Mouse (Mus musculus) frontal cortex, postnatal 14 days (tissue): Measurements from ENCODE around the gene Eif4e1b.

ENCODE experiments used
- DNase-seq, 2 experiments: peaks; one replicate each; pipeline ENCODE4 v3.0.0; 2022; ENCODE audit warnings: low spot score in 2 of 2

Eif4e1b gene

DNA sequence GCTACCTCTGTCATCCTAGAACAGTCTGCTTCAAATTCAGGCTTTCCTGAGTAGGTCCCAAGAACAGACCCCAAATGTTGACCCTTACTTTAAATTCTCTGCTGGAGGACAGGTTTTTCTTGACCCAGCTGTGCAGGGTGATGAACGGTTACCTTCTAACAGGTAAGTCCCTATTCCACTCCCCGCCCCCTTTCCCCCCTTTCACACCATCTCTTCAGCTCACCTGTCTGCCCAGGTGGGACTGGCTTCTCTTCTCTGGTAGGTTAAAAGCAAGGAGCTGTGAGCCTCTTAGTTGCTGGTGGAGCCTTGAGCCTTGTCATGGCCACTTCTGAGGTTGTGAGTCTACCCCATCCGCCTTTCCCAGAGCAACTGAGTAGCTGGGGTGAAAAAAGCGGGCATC lies at the start of gene Eif4e1b:
Eif4e1b (plus strand) TSS at position 301 of the 400 bp plus-strand sequence.
- no peak for DNase-seq

DNA sequence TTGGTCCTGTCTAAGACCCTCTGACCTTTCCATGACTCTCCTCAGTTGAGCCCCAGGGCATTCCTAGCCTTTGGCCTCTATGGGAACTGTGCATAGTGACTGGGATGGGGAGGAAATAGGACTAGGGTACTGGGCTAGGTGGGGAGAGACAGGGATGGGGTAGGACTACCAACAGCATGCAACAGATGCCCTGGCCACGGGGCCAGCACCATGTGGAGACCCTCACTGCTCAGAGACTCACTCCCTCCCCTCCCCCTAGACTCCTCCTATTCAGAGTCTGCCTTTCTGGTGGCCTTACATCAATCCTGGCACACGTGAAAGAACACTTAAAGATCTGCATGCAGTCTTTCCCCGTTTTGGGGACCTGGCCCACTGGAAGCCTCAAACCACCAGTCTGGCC lies 46.9 kb upstream of the Eif4e1b start:
- no peak for DNase-seq

DNA sequence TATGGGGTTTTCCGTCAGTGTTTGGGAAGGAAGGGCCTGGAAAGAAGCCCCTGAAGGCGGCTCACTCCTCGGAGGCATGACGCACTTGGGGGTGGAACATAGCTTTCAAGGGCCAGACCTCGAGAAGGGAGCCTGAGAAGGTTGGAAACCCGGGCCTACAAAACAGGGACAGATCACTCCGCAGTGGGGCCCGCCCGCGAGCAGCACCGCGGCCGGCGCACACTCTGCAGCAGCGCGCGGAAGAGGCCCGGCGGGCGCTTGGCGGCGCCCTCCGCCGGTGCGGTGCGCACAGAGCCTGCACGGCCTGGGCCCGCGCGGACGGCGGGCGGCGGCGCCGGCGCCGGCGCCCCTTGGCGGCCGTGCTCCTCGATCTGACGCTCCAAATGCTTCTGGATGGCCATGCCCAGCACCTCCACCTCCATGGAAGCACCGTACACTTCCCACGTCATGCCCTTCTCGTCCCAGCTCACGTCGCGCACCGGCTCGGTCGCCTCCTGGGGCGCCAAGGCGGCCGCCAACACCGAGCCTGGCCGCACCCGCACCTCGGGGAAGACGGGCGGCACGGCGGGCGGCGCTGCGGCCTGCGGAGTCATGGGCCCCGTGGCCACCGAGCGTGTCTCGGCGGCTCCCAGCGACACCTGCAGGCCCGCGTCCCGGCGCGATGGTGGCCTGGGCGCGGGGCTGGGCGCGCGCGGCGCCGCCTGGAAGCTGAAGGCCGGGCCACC lies 46.1 kb upstream of the Eif4e1b start:
- DNase-seq = no peak

DNA sequence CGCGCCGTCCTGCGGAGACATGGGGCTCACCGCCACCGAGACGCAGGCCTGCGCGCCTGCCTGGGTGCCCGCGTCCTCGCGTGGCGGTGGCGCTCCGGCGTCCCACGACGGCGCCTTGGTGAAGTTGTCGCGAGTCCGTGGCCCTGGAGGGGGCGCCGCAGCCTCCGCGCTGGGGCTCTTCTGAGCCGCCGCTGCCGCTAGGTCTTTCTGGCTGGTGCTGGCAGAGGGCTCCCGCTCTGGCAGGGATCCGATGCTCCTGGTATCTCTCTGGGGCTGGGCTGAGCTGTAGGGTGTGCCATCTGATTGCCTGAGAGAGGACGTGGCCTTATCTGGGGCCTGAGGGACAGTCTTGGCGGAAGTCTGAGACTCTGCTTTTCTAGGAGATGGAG lies 45.6 kb upstream of the Eif4e1b start:
- no peak for DNase-seq

DNA sequence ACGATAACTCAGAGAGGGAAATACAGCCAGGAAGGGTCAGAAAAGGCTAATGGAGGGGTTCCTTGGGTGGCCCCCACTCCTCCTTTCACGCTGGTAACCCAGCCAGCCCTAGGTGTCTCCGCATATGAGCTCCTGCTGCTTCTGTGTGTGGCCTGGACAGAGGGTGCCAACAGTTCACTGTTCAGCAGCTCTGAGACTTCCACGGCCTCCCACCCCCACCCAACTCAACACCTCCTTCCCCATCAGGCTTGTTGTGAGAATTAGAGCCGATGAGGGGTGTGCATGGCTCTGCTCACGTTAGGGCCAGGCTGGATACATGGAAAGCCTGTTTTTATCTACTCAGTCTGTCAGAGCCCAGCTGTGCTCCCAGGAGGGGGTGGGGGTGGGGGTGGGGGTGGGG lies 37.7 kb upstream of the Eif4e1b start:
- DNase-seq = no peak

DNA sequence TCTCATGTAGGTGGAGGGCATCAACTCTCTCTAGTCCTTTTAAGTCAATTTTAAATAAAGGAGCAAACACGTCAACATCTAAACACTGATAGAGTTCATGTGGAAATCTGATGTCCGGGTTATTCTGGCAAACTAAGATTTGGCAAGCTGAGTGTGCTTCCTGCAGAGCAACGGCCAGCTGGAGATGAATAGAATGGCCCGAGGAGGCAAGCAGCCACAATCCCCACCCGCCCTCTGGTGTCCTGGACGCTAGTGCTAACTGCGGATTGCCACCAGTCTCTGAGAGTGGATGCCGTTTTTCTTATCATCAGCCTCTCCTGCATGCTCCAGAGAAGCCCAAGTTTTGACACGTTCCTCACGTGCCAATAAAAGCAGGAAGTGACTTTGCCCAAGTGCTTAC lies 36.9 kb upstream of the Eif4e1b start:
- no peak for DNase-seq

DNA sequence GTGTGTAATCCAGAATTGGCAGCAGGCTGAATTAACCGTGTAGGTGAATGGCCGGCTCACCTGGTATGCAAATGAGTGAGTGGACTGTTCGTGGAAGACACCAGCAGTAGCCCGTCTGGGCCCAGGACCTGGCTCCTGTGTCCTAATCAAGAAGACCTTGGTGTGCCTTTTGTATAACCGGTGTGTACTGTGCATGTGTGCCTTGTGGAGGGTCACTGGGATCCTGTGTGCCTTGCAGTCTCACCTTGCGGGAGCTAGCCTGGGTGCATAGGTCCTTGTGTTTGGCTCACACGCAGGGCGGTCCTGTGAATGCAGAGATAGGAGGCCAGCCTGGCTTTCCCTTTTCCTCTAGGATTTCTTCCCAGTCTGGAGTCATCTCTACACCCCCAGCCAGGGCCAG lies 35.6 kb upstream of the Eif4e1b start:
- DNase-seq = no peak

DNA sequence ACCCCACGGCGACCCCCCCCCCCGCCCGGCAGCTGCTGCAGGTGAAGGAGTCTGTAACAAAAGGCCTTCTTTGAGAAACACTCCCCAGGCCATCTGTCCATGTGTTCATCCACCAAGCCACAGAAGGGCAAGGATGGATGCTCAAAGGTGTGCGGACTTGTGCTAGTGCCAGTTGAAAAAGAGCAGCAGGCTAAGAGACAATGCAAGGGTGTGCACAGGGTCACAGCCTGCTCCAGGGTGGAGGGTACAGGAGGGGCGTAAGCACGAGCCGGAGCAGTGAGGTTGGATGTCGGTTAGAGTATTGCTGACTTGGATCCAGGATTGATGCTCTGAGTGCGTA lies 35.1 kb upstream of the Eif4e1b start:
- DNase-seq = no peak

DNA sequence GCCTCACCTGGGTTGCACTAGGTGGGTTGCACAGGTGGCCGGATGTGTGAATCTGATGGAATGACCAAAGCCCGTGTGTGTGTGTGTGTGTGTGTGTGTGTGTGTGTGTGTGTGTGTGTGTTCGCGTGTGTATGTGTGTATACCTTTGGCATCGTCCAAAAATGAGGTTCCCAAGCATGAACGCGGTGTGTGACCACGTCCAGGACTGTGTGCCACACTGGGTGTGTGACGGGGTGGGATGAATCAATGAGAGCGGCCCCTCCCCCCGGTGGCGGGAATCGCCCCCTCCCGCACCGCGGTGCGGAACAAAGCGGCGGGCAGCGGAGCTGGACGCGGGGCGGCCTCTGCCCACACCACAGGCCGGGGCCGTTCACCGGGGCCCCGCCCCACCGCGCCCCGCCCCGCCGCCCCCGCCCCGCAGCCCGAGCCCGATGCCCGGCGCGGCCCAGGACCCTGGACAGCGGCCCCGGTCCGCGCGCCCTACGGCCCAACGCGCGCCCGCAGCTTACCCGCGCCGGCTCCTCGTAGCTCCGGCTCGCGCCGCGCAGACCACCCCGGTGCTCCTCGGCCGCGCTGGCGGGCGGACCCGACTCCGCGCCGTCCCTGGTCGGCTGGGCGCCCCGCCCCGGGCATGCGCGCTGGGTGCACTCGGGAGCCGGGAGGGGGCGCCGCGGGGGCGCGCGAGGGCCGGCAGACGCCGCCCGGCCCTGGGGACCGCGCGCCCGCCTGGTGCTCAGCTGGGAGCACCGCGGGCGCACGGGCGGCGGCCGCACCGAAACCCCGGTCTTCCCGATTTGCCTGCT lies 34.5 kb upstream of the Eif4e1b start:
- DNase-seq = no peak

DNA sequence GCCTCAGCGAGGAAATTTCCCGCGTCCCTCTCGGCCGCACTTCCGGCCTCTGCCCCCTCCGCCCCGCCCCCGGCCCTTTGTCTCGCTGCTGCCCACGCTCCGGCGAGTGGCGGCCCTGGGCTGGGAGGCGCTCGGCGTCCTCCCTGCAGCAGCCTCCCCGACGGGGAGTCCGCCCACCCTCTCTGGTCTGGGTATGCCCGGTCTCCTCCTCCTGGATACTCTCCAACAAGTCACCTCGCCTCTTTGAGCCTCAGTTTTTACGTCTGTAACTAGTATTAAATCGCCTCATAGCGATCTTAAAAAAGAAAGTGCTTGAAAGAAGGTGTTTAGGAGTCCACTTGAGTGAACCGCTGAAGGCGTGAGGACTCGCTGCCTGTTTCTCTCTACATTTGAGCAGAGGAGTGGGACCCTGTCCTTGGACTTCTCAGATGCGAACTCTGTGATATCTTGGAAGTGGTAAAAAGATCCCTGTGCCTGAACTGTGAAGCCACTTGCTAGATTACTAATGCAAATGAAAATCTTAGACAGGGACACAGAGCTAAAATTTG lies 33.9 kb upstream of the Eif4e1b start, which contains the start of gene Gprin1:
Gprin1 (minus strand) TSS at position 11 of the 548 bp plus-strand sequence.
- no peak for DNase-seq

DNA sequence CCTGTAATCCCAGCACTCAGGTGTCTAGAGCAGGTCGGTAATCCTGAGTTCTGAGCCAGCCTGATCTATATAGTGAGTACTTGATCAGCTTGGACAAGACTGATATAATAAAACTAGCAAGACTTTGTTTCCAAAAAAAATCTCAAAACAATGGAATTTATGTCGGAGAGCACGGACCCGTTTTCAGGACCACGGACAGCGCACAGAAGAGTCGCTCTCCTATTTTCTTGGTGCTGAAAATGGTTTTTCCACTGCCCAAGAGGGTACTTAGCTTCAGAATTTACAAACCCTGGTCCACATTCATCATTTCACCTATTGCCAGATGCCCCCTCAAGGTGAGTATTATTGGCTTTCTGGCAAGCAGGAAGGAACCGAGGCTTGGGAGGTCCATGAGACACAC lies 33.1 kb upstream of the Eif4e1b start:
- no peak for DNase-seq

DNA sequence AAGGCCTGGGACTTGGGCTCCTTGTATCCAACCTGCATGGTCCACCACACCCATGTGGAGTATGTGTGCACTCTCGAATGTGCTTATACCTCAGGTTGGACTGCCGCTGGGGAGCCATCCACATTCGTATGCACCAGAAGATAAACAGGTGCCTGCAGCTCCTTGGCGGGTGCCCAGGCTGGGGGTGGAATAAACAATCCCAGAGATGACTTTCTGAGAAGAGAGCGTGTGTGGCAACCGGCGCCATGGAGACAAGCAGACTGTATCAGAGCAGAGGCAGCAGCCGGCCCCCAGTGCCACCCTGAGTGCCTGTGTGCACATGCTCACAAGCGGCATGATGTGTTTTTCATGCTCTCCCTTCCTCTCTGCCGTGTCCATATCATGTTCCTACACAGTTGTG lies 31.1 kb upstream of the Eif4e1b start:
- peak; percentile 78 to 82 for DNase-seq

DNA sequence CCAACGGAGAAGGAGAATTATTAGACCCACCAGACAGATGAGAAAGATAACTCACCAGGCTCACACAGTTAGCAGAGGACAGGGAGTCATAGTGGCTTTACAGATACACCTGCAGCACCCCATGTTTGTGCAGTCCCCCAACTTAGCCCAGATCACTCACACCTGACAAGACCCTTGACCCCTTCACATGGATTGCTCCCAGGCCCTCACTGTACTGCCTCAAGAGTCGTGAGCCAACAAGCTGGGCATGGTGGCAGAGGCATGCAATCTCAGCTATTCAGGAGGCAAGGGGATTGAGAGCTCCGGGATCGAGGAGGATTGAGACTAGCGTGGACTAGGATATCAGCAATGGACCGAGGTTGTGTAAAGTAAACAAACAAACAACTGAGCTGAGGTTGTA lies 30.1 kb upstream of the Eif4e1b start:
- DNase-seq = no peak

DNA sequence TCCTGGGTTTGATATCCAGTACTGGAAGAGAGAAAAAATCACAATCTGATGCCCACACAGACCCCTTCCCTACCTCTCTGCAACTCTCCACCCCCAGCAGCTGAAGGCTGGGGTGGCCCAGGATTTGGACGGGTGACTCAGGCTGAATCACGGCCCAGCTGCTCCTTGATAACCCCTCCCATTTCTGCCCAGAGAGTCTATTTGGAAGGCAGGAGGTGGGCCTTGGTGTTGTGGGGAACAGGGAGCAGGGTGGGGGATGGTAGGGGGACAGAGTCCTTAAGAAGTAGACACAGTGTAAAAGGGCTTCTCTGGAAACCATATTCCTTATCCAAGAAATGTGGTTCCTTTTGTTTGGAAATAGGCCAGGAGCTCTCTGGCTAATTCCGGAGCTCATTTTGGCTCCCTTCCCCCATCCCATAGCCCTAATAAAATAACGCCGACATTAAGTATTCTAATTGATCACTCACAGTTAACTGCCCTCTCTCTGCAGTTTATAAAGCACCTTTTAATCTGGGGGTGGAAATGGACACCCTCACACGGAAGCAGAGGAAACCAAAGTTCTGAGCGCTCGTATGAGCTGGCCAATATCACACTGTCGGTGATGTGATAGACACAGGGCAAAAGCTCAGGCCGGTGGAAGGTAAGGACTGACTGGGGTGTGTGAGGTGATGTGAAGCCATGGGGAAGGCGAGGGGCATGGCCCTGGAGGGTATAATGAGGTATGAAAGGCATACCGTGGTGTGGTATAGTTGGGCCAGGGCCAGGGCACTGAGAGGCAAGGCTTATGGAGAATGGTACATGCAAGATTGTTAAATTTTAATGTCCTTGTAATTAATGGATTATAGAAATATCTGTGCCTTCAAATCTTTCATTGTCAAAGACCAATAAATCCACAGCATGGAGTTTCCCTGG lies 29.4 kb upstream of the Eif4e1b start:
- peak in 1 of 2 experiments; percentile 5 for DNase-seq

DNA sequence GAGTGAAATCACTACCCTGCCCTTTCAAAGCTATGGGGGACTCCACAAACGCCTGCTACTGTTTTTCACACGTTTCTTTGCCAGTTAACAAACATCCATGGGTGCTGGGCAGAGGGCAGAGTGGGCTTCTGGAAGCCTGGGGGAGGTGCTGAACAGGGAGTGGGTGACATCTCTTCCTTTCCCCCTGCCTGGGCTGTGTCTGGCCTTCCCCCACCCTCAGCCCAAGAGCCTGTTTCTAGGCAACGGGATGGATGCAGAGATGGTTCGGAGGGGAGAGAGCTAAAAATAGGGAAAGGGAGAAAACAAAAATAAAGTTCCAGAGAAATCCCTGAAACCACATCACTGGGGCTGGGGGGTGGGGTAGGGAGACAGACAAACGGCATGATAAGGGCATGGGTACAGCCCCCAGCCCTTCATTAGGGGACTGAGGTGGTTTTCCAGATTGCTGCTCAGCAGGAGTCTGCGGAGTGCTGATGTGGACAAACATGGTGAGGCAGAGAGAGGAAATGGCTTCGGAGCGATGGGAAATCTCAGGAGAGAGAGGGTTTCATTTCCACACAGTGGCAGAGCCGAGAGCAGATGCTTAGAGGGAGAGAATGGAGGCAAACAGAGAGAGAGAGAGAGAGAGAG lies 28.5 kb upstream of the Eif4e1b start:
- DNase-seq = no peak

DNA sequence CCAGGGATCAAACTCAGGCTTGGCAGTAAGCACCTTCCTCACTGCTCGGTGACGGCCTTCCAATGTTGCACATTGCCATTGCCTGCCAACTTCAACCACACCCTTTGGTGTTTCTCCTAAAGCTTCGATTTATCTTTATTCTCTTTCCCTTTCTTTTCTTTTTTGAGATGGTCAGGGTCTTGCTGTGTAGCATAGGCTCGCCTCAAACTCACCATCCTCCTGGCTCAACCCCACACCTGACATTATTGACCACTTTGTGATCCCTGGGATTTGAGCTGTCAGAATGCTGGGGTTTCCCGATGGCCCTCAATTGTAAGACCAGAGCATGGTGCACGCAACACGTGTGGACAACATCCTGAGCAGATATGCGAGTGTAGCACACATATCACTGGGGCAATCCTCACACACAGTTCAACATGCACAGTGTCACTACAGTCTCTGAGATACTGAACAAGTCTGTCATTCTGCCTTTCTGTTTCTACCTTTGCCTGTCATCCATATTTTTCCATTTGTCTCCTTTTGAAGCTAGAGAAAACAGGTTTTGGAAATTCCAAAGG lies 27.6 kb upstream of the Eif4e1b start:
- no peak for DNase-seq

DNA sequence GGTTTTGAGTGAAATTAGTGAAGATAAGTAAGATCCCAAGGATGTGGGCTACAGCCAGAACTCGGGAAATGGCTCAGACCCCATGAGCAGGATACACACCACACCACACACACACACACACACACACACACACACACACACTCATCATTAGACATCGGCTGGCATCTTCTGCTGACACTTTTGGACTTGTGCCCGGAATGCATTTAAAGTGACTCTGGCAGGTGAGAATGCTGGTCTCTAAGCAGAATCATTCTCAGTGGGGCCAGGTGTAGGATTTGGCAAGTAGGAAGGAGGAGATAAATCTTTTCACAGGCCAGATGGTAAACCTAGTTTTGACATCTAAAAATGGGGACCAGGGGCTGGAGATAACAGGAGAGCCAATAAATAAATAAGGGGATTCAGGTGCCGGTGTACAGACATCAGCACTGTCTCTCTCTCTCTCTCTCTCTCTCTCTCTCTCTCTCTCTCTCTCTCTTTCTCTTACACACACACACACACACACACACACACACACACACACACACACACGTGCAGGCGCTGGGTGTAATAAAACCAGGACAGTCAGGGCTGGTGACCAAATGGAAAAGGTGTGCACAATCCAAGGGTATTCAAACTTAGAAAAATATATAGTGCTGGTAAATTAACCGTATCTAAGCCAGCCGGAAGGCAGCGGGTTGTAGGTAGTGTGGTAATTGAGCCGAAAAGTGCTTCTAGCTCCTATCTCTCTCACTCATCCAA lies 26.5 kb upstream of the Eif4e1b start:
- DNase-seq = no peak

DNA sequence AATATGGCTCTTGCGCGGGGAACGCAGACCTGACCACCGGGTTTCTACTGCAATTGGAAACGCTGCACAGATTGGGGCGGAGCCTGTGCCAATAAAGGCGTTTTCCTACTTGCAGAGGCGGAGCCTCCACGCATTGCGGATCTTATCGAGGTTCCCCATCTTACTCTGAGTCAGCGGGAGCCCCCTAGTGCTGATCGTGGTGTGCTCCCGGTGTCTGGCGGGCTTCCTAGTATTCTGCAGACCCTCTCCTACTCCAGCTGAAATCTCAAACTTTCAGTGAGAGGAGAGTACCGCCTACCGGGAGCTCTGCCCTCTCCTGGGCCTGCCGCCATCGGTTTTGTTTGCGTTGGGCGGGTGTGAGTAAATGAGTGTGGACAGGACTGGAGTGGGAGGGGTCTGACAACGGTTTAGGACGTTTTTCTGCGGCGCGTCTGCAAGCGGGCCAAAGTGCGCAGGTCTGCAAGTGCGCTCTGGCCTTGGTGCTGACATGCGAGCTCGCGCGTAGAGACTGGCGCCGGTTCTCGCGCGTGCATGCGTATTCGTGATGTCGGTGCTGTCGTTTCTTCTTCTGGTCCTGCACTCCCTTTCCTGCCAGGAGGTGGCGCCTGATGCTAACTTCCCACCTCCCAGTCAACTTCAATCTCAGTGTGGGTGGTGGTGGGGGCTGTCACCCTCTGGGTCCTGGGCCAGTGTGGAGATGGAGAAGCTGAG lies 25.6 kb upstream of the Eif4e1b start:
- peak; percentile 87 for DNase-seq

DNA sequence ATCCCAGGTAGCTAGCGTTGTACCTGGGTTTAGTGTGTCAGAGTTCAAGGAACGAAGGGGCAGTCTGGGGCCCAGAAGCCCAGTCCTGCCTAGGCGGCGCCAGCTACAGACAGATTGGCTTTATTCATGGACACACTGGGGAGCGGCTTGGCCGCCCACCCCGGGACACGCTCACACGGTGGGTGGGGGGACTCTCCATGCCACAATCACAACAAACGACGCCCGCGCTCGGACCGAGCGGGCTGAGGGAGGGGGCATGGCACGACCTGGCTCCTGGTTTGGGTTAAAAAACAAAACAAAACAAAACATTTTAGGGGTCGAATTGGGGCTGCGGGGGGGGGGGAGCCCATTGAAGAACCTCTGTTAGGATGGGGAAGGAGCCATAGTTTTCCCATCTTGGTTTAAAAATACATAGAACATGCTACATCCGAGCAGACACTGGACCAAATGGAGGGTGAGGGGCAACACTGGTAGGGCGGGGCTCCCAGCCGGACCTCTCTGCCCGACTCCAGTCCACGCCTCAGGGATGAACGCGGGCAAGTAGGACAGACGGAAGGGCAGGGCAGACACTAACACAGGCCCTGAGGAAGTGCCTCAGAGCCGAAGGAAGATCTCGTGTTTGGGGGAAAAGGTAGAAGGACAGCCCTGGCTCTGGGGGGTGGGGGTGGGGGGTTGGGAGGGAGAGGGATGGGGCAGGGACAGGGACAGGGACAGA lies 24.9 kb upstream of the Eif4e1b start:
- no peak for DNase-seq
